Mouse (Mus musculus) heart, adult 2 months (tissue): ENCODE measurements around the gene Cpne1. TPM values are rescaled to one million over a fixed set of nuclear protein-coding genes. Genes with fewer than 3 reads are reported as not detected.

Experiments
- DNase-seq, 2 experiments: peaks; one replicate each; pipeline ENCODE4 v3.0.0; 2021
- H3K27ac ChIP-seq: fragments of 200-600 bp; 2 replicates; pipeline ENCODE4 v1.8.1; 2022
- H3K27me3 ChIP-seq: fragments of 200-500 bp; 2 replicates; pipeline ENCODE4 v1.6.1; 2012; ENCODE audit warnings: mild to moderate bottlenecking, low read length, inconsistent platforms, mixed read lengths; ENCODE audit not compliant: control insufficient read depth, insufficient read depth
- H3K36me3 ChIP-seq: fragments of 200-500 bp; 2 replicates; pipeline ENCODE4 v1.6.1; 2012; ENCODE audit warnings: low read length, inconsistent platforms; ENCODE audit not compliant: control insufficient read depth, insufficient read depth
- H3K4me1 ChIP-seq: fragments of 200-500 bp; 2 replicates; pipeline ENCODE4 v1.6.1; 2011; ENCODE audit warnings: low read length; ENCODE audit not compliant: control insufficient read depth, insufficient read depth
- H3K4me3 ChIP-seq: fragments of 200-600 bp; 2 replicates; pipeline ENCODE4 v1.8.1; 2022
- H3K79me2 ChIP-seq: fragments of 200-500 bp; replicated peaks from 2 replicates; pipeline ENCODE4 v1.6.1; 2012; ENCODE audit warnings: mild to moderate bottlenecking, inconsistent platforms, low read length, moderate library complexity, mixed read lengths; ENCODE audit not compliant: control insufficient read depth, insufficient read depth
- H3K9ac ChIP-seq: fragments of 200-500 bp; 2 replicates; pipeline ENCODE4 v1.6.1; 2012; ENCODE audit warnings: low read depth, mild to moderate bottlenecking, control low read depth, inconsistent platforms, low read length, mixed read lengths
- CTCF ChIP-seq: fragments of 200-600 bp; IDR thresholded peaks from 2 replicates; pipeline ENCODE4 v1.8.1; 2022; ENCODE audit warnings: antibody characterized with exemption, mild to moderate bottlenecking, moderate library complexity
- EP300 ChIP-seq: fragments of 200-500 bp; IDR thresholded peaks from 2 replicates; pipeline ENCODE4 v1.6.1; 2011; ENCODE audit warnings: low read depth, low read length, control low read depth; ENCODE audit not compliant: insufficient read depth
- POLR2A ChIP-seq: fragments of 200-500 bp; IDR thresholded peaks from 2 replicates; pipeline ENCODE4 v1.6.1; 2011; ENCODE audit warnings: mild to moderate bottlenecking, low read depth, low read length, control low read depth; ENCODE audit not compliant: insufficient read depth
- WGBS: fragments of 180-500 bp; shearing (Covaris S2); methylation state at CpG from one replicate; pipeline ENCODE4 v1.1.7; 2018; 5-methylcytosine and 5-hydroxymethylcytosine counted together
- intact Hi-C: fragments of 180-260 bp; cut with DNase I; formaldehyde crosslinking; loops from one replicate; pipeline ENCODE4 v1.15.1; 2025
- long read RNA-seq: library from polyadenylated mRNA; stranded (forward); transcript quantifications from one replicate; pipeline ENCODE4 v2.0.0, GENCODE M21; 2021
- polyA plus RNA-seq: library from polyadenylated mRNA; depleted of rRNA; stranded (reverse); fragments of >200 nt; gene quantifications from 2 replicates; pipeline ENCODE4 v1.2.3, GENCODE M21; 2012; rRNA removed
- total RNA-seq, 2 experiments: library from RNA; stranded (reverse); gene quantifications; 2 replicates each; pipeline ENCODE4 v1.2.3; 2021

Cpne1 gene
- total RNA-seq: 10 to 100 TPM in 1 of 2 experiments, 1 to 10 TPM in 1; 8.1 to 12.2 TPM
- polyA plus RNA-seq: 31.8 and 37.1 TPM in 2 replicates
- long read RNA-seq, transcript Cpne1-202 (16 exons, 3,441 nt): major isoform, 13 of 14 reads
- long read RNA-seq, partial matches to known transcripts: 0 of 14 reads
- long read RNA-seq, other reads (novel, unspliced or antisense): 1 of 14 reads

GRCm38 (mm10) chr2:156111358-156112079 is at the start of gene Cpne1, which contains the start of gene Rbm12:
TSS of gene Cpne1 (minus strand) at chr2:156111965.
TSS of gene Rbm12 (minus strand) at chr2:156111978.
- H3K4me1 ChIP-seq: peaks cover 1% of the 10 kb centered on the region; the same call in 1 of the 2 replicates
- peak within 1 kb of the TSS; percentile 87 for H3K9ac ChIP-seq
- intact Hi-C loops: loop anchor here (5.0 kb wide), 1 partner anchor 44 kb away; the partner anchor contains the start of gene Spag4
- no peaks in the 10 kb centered on the region for H3K27me3 ChIP-seq
- DNase-seq: peak; percentile 94 to 96
- under 1% methylated on average over 74 of the region's 74 CpGs for WGBS
- H3K36me3 ChIP-seq: peaks cover 14% of the 10 kb centered on the region
- peak within 1 kb of the TSS; percentile 96 for H3K4me3 ChIP-seq
- H3K27ac ChIP-seq: peak within 1 kb of the TSS; percentile 98
- TF ChIP-seq CTCF (no peak), POLR2A (peak; percentile 84), EP300 (0 out of 2 replicates have a peak, but pooled peaks have one; percentile 21)
- H3K79me2 ChIP-seq: peaks cover 5% of the 10 kb centered on the region

GRCm38 (mm10) chr2:156151538-156151937 is 39.8 kb upstream of the Cpne1 start:
- intact Hi-C loops: no loop called here
- TF ChIP-seq POLR2A: no peak
- peak; percentile 49 for TF ChIP-seq CTCF
- no peak for TF ChIP-seq EP300

GRCm38 (mm10) chr2:156147316-156147915 is 35.7 kb upstream of the Cpne1 start:
- TF ChIP-seq EP300 (no peak), CTCF (no peak), POLR2A (no peak)
- H3K79me2 ChIP-seq: no peaks in the 10 kb centered on the region
- no peak overlapping the region for H3K9ac ChIP-seq
- peaks cover 37% of the 10 kb centered on the region for H3K36me3 ChIP-seq
- H3K27me3 ChIP-seq: no peaks in the 10 kb centered on the region
- no peak overlapping the region for H3K4me3 ChIP-seq
- WGBS: 81% methylated on average over 3 of the region's 3 CpGs
- peaks cover 3% of the 10 kb centered on the region for H3K4me1 ChIP-seq
- no peak overlapping the region for H3K27ac ChIP-seq
- intact Hi-C loops: loop anchor here (2.0 to 10.0 kb wide), 2 partner anchors 13 to 143 kb away; partner anchors contain the start of genes 6430550D23Rik and Ergic3
- no peak for DNase-seq

More at GRCm38 (mm10) chr2:156151538-156151937, 39.8 kb upstream of the Cpne1 start:
- Histone ChIP-seq H3K4me1 (no peaks in the 10 kb centered on the region; the same call in none of the 2 replicates), H3K27ac (no peak overlapping the region), H3K9ac (no peak overlapping the region), H3K27me3 (no peaks in the 10 kb centered on the region), H3K4me3 (no peak overlapping the region), H3K79me2 (no peaks in the 10 kb centered on the region), H3K36me3 (peaks cover 63% of the 10 kb centered on the region)
- DNase-seq: no peak

- Histone ChIP-seq H3K27me3 (no peaks in the 10 kb centered on the region), H3K79me2 (no peaks in the 10 kb centered on the region), H3K4me3 (no peak overlapping the region), H3K27ac (no peak overlapping the region), H3K9ac (no peak overlapping the region), H3K36me3 (peaks cover 33% of the 10 kb centered on the region), H3K4me1 (peaks cover 3% of the 10 kb centered on the region)
- intact Hi-C loops: loop anchor here (2.0 to 10.0 kb wide), 2 partner anchors 14 to 142 kb away; partner anchors contain the start of genes 6430550D23Rik and Ergic3
- TF ChIP-seq EP300: no peak
- TF ChIP-seq CTCF: no peak
- TF ChIP-seq POLR2A: no peak
- DNase-seq: no peak
- 57% methylated on average over 5 of the region's 5 CpGs for WGBS
These were observed 34.7 kb upstream of the Cpne1 start for GRCm38 (mm10) chr2:156146272-156146989.

- no peak overlapping the region for H3K27ac ChIP-seq
- H3K4me1 ChIP-seq: peaks cover 3% of the 10 kb centered on the region
- peaks cover 28% of the 10 kb centered on the region for H3K36me3 ChIP-seq
- no peak overlapping the region for H3K4me3 ChIP-seq
- no peak for TF ChIP-seq CTCF
- TF ChIP-seq EP300: no peak
- 0 out of 2 replicates have a peak, but pooled peaks have one; percentile 25 for TF ChIP-seq POLR2A
- no peaks in the 10 kb centered on the region for H3K79me2 ChIP-seq
- WGBS: 51% methylated on average over 11 of the region's 11 CpGs
- intact Hi-C loops: loop anchor here (2.0 to 10.0 kb wide), 2 partner anchors 15 to 141 kb away; partner anchors contain the start of genes 6430550D23Rik and Ergic3
- no peaks in the 10 kb centered on the region for H3K27me3 ChIP-seq
- no peak for DNase-seq
- no peak overlapping the region for H3K9ac ChIP-seq
These were observed 33.8 kb upstream of the Cpne1 start for GRCm38 (mm10) chr2:156145486-156146130.
